Mouse (Mus musculus): ENCODE results near the gene Alg10b. TPM values are rescaled to one million over a fixed set of nuclear protein-coding genes. Genes with fewer than 3 reads are reported as not detected.
"Not testable (repeated sequence)": the region's sequence is repeated elsewhere in the genome, so short reads cannot be mapped to it uniquely, and the experiment has no call there.

The Alg10b gene
- 10 to 100 TPM; 27.1 to 28.2 TPM for total RNA-seq (2021)
- long read RNA-seq, experiment 1, full-length matches to known transcripts, result 2 of 6 reads
- long read RNA-seq, experiment 1, partial matches to known transcripts, result 0 of 6 reads
- long read RNA-seq, experiment 1, other reads (novel, unspliced or antisense), result 4 of 6 reads
- long read RNA-seq, experiment 2, partial matches to known transcripts, result 0 of 1 reads
- long read RNA-seq, experiment 2, other reads (novel, unspliced or antisense), result 1 of 1 reads

DNA sequence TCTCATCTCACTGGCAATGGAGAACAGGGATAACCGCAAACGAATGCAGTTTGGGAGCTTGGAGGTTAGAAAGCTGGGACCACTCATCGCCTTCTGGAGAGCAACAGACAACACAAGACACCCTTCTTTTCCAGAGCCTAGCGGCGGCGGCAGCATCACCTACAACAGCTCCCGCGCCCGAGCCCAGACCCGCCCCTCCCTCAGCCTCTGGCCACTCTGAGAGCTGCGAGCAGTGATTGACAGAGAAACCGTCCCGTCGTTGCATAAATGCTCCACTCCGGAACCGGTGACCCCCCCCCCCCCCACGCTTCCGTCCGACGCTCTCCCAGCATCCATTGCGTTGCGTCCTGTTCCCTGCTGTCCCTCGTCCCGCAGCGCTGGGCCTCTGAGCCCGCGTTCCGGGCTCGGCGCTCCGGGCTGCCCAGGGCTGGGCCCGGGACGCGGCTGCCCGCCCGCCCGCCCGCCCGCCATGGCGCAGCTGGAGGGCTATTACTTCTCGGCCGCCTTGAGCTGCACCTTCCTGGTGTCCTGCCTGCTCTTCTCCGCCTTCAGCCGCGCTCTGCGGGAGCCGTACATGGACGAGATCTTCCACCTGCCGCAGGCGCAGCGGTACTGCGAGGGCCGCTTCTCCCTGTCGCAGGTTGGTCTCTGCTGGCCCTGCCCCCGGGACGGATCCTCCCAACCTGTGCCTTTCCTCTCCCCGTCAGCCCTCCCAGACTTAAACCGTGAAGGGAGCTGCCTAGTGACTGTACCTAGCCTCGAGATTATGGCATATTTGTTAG, at the start of gene Alg10b:
Gene Alg10b, plus strand, starts transcription at position 343 of the 782 bp plus-strand sequence.
- DNase-seq, result peak; percentile 88

GRCm38 (mm10) chr15:90183108-90183507, 41.0 kb upstream of the Alg10b start:
- not testable (repeated sequence) for DNase-seq

- DNase-seq, result no peak
Measured at GRCm38 (mm10) chr15:90183511-90183910, 40.6 kb upstream of the Alg10b start.

- DNase-seq, result no peak
Measured at GRCm38 (mm10) chr15:90184743-90185142, 39.4 kb upstream of the Alg10b start.

- no peak for DNase-seq
Measured at GRCm38 (mm10) chr15:90189477-90189876, 34.6 kb upstream of the Alg10b start.

- DNase-seq, result no peak
Measured at GRCm38 (mm10) chr15:90213946-90214345, 10.2 kb upstream of the Alg10b start.

DNA sequence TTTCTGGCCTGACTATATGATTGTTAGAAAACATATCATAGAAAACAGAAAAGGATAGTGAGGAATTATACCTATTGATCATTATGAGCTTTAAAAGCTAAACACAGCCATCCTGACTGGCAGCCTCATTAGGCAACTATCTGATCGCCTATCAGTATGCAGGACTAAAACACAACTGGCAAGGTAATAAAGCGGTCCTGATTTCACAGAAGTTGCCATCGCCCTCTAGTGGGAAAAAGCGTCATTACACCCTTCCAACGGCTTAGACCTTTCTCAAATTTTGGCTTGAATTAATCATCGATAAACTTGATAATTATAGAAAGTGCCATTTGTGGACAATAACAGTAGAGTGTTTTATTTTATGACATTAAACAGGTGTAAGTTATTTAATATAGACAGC, 9.2 kb upstream of the Alg10b start:
- DNase-seq, result peak; percentile 70

DNA sequence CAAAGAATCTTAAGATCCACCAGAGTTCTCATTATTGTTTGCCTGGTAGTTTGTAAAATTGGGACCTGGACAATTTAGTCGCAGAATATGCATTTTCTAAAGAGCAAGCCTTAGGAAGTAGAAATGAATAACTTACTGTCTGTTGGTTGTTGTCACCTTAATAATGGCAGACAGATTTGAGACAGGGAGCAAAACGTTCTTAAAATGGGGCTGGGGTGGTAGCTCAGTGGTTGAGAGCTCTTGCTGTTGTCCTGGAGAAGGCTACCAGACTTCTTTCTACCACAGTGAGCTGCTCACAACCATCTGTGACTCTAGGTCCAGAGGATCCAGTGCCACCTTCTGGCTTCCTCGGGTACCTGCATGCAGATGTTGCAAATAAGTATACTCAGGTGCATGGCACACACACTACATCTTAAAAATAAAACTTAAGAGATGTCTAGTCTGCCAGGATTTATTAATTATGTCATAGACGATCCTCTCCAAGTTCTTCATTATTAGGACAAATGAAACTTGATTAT, 1.0 kb downstream of the Alg10b start:
- peak; percentile 17 for DNase-seq

- DNase-seq, result peak; percentile 15
Measured at GRCm38 (mm10) chr15:90237657-90238056, 13.5 kb downstream of the Alg10b start.

GRCm38 (mm10) chr15:90244081-90244480, 20.0 kb downstream of the Alg10b start:
- no peak for DNase-seq

DNA sequence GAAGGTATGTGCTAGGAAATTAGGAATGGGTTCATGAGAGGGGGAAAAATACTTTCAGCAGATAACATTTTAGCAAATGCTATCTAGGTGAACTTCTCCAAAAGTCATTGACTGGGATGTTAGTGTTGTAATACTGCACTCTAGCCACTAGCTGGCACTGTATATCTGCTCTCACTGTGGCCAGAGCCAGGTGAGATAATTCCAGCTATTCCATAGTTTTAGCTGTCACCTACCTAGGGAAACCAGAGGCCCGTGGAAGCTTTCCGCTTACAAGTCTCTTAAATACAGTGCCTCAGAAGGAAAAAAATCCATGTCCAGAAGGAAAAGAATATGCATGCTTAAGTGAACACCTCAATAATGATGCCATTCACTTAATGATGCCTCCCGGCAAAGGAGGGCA, 25.6 kb downstream of the Alg10b start:
- no peak for DNase-seq

GRCm38 (mm10) chr15:90282876-90283275, 58.8 kb downstream of the Alg10b start:
- DNase-seq, result no peak

Small RNA genes within 50 kb of the gene (microRNA-seq; reads per million reads assigned to microRNA genes)
- gene Mir7648, result 1.8 reads per million
